Mouse (Mus musculus) kidney, embryonic 16.5 days (tissue): ENCODE results near the gene Pum1. TPM values are rescaled to one million over a fixed set of nuclear protein-coding genes. Genes with fewer than 3 reads are reported as not detected.

Experiments used
- ATAC-seq: fragments of 200-750 bp; cut with Nextera tagmentation; 2 replicates; pipeline ENCODE4 v1.8.0; 2017; ENCODE audit warnings: moderate TSS enrichment; ENCODE audit not compliant: low FRiP score, low TSS enrichment
- H3K27ac ChIP-seq: fragments of 300-500 bp; sonication (generic); 2 replicates; pipeline ENCODE4 v1.5.1; 2014; ENCODE audit warnings: low read length
- H3K27me3 ChIP-seq: fragments of 300-500 bp; sonication (generic); 2 replicates; pipeline ENCODE4 v1.6.1; 2014; ENCODE audit warnings: low read length, control low read depth, mixed read lengths; ENCODE audit not compliant: insufficient read depth
- H3K36me3 ChIP-seq: fragments of 300-500 bp; sonication (generic); 2 replicates; pipeline ENCODE4 v1.6.1; 2014; ENCODE audit warnings: low read length, control low read depth, mixed read lengths; ENCODE audit not compliant: insufficient read depth
- H3K4me1 ChIP-seq: fragments of 300-500 bp; sonication (generic); 2 replicates; pipeline ENCODE4 v1.6.1; 2014; ENCODE audit warnings: low read length, control low read depth, mixed read lengths; ENCODE audit not compliant: insufficient read depth
- H3K4me2 ChIP-seq: fragments of 300-500 bp; sonication (generic); replicated peaks from 2 replicates; pipeline ENCODE4 v1.6.1; 2014; ENCODE audit warnings: low read depth, low read length
- H3K4me3 ChIP-seq: fragments of 300-500 bp; sonication (generic); 2 replicates; pipeline ENCODE4 v1.5.1; 2014; ENCODE audit warnings: mild to moderate bottlenecking, low read length
- H3K9ac ChIP-seq: fragments of 300-500 bp; sonication (generic); replicated peaks from 2 replicates; pipeline ENCODE4 v1.6.1; 2014; ENCODE audit warnings: low read length
- H3K9me3 ChIP-seq: fragments of 300-500 bp; sonication (generic); 2 replicates; pipeline ENCODE4 v1.6.1; 2016; ENCODE audit warnings: low read length, control low read depth
- WGBS: fragments of 180-500 bp; shearing (Covaris S2); extraction: QIAGEN DNeasy Blood & Tissue Kit; methylation state at CpG from one replicate; pipeline ENCODE4 v1.1.7; 2014; 5-methylcytosine and 5-hydroxymethylcytosine counted together
- polyA plus RNA-seq: library from polyadenylated mRNA; unstranded; fragments of >200 nt; fragmentation: Nextera tagmentation; extraction: Ambion mirVana; gene quantifications from 2 replicates; pipeline ENCODE4 v1.2.1, GENCODE M21; 2015

Pum1 gene
- polyA plus RNA-seq, 1 experiment from 2014 or later, result 96.8 TPM

DNA sequence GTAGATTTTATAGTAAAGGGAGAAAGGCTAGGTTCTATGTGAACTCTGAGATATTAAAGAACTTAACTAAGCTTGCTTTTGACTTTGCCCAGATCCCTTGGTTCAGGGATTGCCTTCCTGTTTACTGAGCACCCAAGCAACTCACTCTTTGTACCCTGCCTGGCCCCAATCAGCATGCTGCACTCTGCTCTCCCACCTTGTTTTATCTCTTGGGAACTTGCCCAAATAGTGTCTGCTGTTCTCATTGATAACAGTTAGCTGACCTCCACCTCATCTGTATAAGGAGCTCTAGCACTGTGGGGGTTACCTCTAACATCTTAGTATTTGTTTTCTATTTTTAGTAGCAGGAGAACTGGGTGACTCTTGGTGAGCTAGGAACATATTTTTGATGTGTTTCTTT lies 52.0 kb downstream of the Pum1 start:
- no peaks in the 10 kb centered on the region for H3K27me3 ChIP-seq

DNA sequence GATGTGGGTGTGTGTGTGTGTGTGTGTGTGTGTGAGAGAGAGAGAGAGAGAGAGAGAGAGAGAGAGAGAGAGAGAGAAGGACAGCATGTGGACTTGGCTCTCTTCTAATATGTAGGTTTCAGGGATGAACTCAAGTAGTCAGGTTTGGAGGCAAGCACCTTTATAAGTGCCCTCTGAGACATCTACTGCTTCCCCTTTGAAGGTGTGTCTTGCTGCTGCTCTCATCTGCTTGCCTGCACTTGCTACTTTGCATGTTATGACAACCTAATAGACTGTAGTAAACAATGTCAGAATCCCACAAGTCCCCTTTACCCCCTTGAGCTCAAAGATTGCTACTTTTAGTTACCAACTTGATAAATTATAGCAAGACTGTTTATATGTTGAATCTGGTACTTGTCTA lies 52.5 kb downstream of the Pum1 start:
- no peak overlapping the region for H3K9ac ChIP-seq
- H3K27ac ChIP-seq, result no peak overlapping the region
- peaks cover 40% of the 10 kb centered on the region for H3K4me1 ChIP-seq
- no peaks in the 10 kb centered on the region for H3K27me3 ChIP-seq
- no peaks in the 10 kb centered on the region for H3K9me3 ChIP-seq
- no peak for ATAC-seq
- H3K4me3 ChIP-seq, result no peak overlapping the region
- H3K4me2 ChIP-seq, result no peak overlapping the region
- H3K36me3 ChIP-seq, result no peaks in the 10 kb centered on the region

More for the DNA sequence above, 52.0 kb downstream of the Pum1 start:
- Histone ChIP-seq H3K4me2 (no peak overlapping the region), H3K36me3 (no peaks in the 10 kb centered on the region), H3K9ac (no peak overlapping the region), H3K4me1 (peaks cover 40% of the 10 kb centered on the region), H3K9me3 (no peaks in the 10 kb centered on the region), H3K27ac (no peak overlapping the region), H3K4me3 (no peak overlapping the region)
- ATAC-seq, result no peak

- no peak overlapping the region for H3K9ac ChIP-seq
- ATAC-seq, result peak; percentile 83
- H3K27ac ChIP-seq, result 0 out of 2 replicates have a peak overlapping the region, but pooled peaks have one; percentile 29
- H3K36me3 ChIP-seq, result peaks cover 4% of the 10 kb centered on the region; the same call in 1 of the 2 replicates
- WGBS, result 45% methylated on average over 4 of the region's 4 CpGs
- no peaks in the 10 kb centered on the region for H3K9me3 ChIP-seq
- peaks cover 50% of the 10 kb centered on the region for H3K4me1 ChIP-seq
- H3K27me3 ChIP-seq, result no peaks in the 10 kb centered on the region
- H3K4me2 ChIP-seq, result no peak overlapping the region
- H3K4me3 ChIP-seq, result no peak overlapping the region
These were observed 56.2 kb downstream of the Pum1 start for GRCm38 (mm10) chr4:130719348-130719747.

DNA sequence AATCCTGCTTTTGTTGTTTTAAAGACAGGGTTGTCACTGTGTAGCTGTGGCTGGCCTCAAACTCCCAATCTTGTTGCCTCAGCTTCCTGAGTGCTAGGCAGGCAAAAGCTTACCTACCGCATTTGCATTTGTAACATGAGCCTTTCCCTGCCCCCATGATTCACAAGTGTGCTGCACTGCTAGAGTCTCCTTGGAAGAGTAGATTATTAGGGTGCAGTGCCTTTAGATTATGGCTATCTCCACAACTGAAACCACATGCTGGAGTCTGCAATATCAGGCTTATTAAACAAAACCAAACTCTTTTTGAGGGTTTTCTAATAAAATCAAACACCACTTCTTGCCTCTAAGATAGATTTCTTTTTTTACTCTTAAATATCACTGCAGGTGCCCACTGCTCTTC lies 59.5 kb downstream of the Pum1 start:
- Histone ChIP-seq H3K4me3 (no peak overlapping the region), H3K4me1 (peaks cover 39% of the 10 kb centered on the region), H3K27ac (no peak overlapping the region), H3K9me3 (no peaks in the 10 kb centered on the region), H3K27me3 (no peaks in the 10 kb centered on the region), H3K4me2 (no peak overlapping the region), H3K36me3 (peaks cover 13% of the 10 kb centered on the region; the same call in 1 of the 2 replicates), H3K9ac (no peak overlapping the region)
- no peak for ATAC-seq
- 15% methylated on average over 1 of the region's 1 CpGs for WGBS

DNA sequence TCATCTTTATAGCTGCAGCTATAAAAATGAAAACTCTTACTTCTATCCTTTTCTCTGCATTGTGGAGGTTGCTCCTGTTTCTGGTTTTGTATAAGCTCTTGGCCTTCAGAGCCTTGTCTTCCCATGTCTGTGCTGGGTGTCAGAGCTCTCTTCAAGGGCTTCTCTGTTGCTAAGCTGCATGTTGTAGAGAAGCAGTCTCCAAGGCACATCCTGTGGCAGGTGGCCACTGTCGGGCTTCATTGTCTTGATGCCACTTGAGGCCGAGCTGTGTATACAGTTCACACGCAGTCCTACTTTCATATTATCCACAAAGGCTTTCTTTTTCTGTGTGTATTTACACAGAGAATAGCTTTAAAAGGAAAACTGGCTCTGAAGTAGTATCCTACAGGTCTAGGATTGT lies 63.0 kb downstream of the Pum1 start:
- H3K27ac ChIP-seq, result no peak overlapping the region
- H3K4me1 ChIP-seq, result peaks cover 17% of the 10 kb centered on the region; the same call in 1 of the 2 replicates
- peaks cover 35% of the 10 kb centered on the region for H3K36me3 ChIP-seq
- no peaks in the 10 kb centered on the region for H3K9me3 ChIP-seq
- H3K27me3 ChIP-seq, result no peaks in the 10 kb centered on the region
- no peak overlapping the region for H3K9ac ChIP-seq
- H3K4me2 ChIP-seq, result no peak overlapping the region
- 79% methylated on average over 3 of the region's 3 CpGs for WGBS
- no peak for ATAC-seq
- no peak overlapping the region for H3K4me3 ChIP-seq

- no peak overlapping the region for H3K27ac ChIP-seq
- H3K4me1 ChIP-seq, result 0 out of 2 replicates have a peak, but pooled peaks cover 5% of the 10 kb centered on the region
- ATAC-seq, result no peak
- no peak overlapping the region for H3K4me2 ChIP-seq
- no peaks in the 10 kb centered on the region for H3K27me3 ChIP-seq
- no peak overlapping the region for H3K4me3 ChIP-seq
- no peaks in the 10 kb centered on the region for H3K9me3 ChIP-seq
- no peak overlapping the region for H3K9ac ChIP-seq
- peaks cover 12% of the 10 kb centered on the region for H3K36me3 ChIP-seq
- WGBS, result 47% methylated on average over 4 of the region's 4 CpGs
These were observed 72.8 kb downstream of the Pum1 start for GRCm38 (mm10) chr4:130735957-130736356.

DNA sequence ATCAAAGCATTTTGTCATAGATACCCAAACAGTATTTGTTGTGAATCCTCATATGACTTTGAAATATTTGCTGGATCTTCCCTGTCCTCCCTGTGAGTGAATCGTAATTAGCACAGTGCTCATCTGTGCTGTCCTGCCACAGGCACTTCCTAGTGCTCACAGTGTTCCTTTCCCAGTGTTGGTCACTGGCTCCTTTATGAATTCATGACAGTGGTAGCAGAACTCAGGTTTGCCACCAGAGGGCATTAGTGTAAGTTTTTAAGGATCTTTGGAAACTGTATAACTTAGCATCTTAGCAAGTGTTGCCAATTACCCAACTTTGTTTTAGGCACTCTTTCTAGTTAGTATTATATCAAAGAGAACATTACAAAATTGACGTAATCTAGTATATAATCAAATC lies 75.4 kb downstream of the Pum1 start:
- 0 out of 2 replicates have a peak, but pooled peaks have one; percentile 27 for ATAC-seq
- Histone ChIP-seq H3K9me3 (no peaks in the 10 kb centered on the region), H3K27me3 (no peaks in the 10 kb centered on the region), H3K4me1 (0 out of 2 replicates have a peak, but pooled peaks cover 5% of the 10 kb centered on the region), H3K9ac (no peak overlapping the region), H3K27ac (no peak overlapping the region), H3K36me3 (peaks cover 11% of the 10 kb centered on the region), H3K4me2 (no peak overlapping the region), H3K4me3 (no peak overlapping the region)
- 56% methylated on average over 2 of the region's 2 CpGs for WGBS

- Histone ChIP-seq H3K27ac (no peak overlapping the region), H3K9me3 (no peaks in the 10 kb centered on the region), H3K36me3 (peaks cover 49% of the 10 kb centered on the region), H3K9ac (no peak overlapping the region), H3K27me3 (no peaks in the 10 kb centered on the region), H3K4me3 (no peak overlapping the region), H3K4me1 (no peaks in the 10 kb centered on the region), H3K4me2 (no peak overlapping the region)
- WGBS, result 87% methylated on average over 4 of the region's 4 CpGs
- no peak for ATAC-seq
These were observed 80.9 kb downstream of the Pum1 start for GRCm38 (mm10) chr4:130744058-130744457.

GRCm38 (mm10) chr4:130745561-130746306 lies 82.6 kb downstream of the Pum1 start:
- Histone ChIP-seq H3K4me3 (no peak overlapping the region), H3K4me1 (no peaks in the 10 kb centered on the region), H3K9ac (no peak overlapping the region), H3K4me2 (no peak overlapping the region), H3K27ac (no peak overlapping the region), H3K36me3 (peaks cover 57% of the 10 kb centered on the region), H3K9me3 (no peaks in the 10 kb centered on the region), H3K27me3 (no peaks in the 10 kb centered on the region)
- no peak for ATAC-seq
- 55% methylated on average over 5 of the region's 5 CpGs for WGBS

- Histone ChIP-seq H3K36me3 (peaks cover 69% of the 10 kb centered on the region), H3K4me3 (no peak overlapping the region), H3K9me3 (no peaks in the 10 kb centered on the region), H3K4me1 (no peaks in the 10 kb centered on the region), H3K27me3 (no peaks in the 10 kb centered on the region), H3K4me2 (no peak overlapping the region), H3K9ac (no peak overlapping the region), H3K27ac (no peak overlapping the region)
- WGBS, result 58% methylated on average over 7 of the region's 7 CpGs
- no peak for ATAC-seq
These were observed 86.4 kb downstream of the Pum1 start for GRCm38 (mm10) chr4:130749566-130749965.
